In genomic region chr11:96620006-96620405, GRCm38 (mm10) we compare ENCODE assay signal across 12 mouse cellular contexts.
DNase-seq lines count a peak whose midpoint lies in the region; ATAC-seq and TF ChIP-seq lines count a peak whose summit lies in the region.
"Had no signal": no experiment of that assay in that cellular context is flagged by ENCODE, and none has a peak within 500 bp of the region (broad histone marks: within the 10 kb centered on the region; RNA-seq: fewer than 3 reads in every experiment).

No protein-coding gene starts in this region.

- no peaks in the 10 kb centered on the region for H3K36me3 ChIP-seq in embryonic facial prominence, embryonic 12.5 days
- H3K36me3 ChIP-seq in embryonic facial prominence, embryonic 10.5 days (replicated peaks), result no peaks in the 10 kb centered on the region
- no peaks in the 10 kb centered on the region for H3K36me3 ChIP-seq in lung, postnatal 0 days (ENCODE audit: insufficient read depth, low read length)
- no peaks in the 10 kb centered on the region for H3K36me3 ChIP-seq in neural tube, embryonic 12.5 days
- H3K36me3 ChIP-seq: forebrain, embryonic 10.5 days had no signal

- ATAC-seq in embryonic facial prominence, embryonic 12.5 days (ENCODE audit: insufficient number of reproducible peaks, insufficient read depth, low FRiP score, low TSS enrichment), result no peak
- ATAC-seq in lung, postnatal 0 days, result no peak
- ATAC-seq in neural tube, embryonic 12.5 days (ENCODE audit: low FRiP score, low read depth), result no peak

- no peak overlapping the region for H3K9ac ChIP-seq in embryonic facial prominence, embryonic 12.5 days
- no peak overlapping the region for H3K9ac ChIP-seq in lung, postnatal 0 days (replicated peaks; ENCODE audit: low read depth)
- H3K9ac ChIP-seq in neural tube, embryonic 12.5 days, result peak overlapping the region; percentile 40

- no peak overlapping the region for H3K4me3 ChIP-seq in embryonic facial prominence, embryonic 12.5 days
- no peak overlapping the region for H3K4me3 ChIP-seq in embryonic facial prominence, embryonic 10.5 days
- H3K4me3 ChIP-seq in lung, postnatal 0 days (ENCODE audit: low read depth, low read length), result no peak overlapping the region; the same call in 1 of the 2 replicates
- H3K4me3 ChIP-seq in neural tube, embryonic 12.5 days, result no peak overlapping the region
- H3K4me3 ChIP-seq: forebrain, embryonic 10.5 days; layer of hippocampus, adult 2 months had no signal

- 26% methylated on average over 7 of the region's 7 CpGs for WGBS in embryonic facial prominence, embryonic 12.5 days
- WGBS in embryonic facial prominence, embryonic 10.5 days, result 34% methylated on average over 7 of the region's 7 CpGs
- WGBS in lung, postnatal 0 days, result 38% methylated on average over 7 of the region's 7 CpGs
- WGBS in neural tube, embryonic 12.5 days, result 14% methylated on average over 7 of the region's 7 CpGs

- peaks cover 8% of the 10 kb centered on the region for H3K4me1 ChIP-seq in embryonic facial prominence, embryonic 12.5 days
- peaks cover 31% of the 10 kb centered on the region for H3K4me1 ChIP-seq in embryonic facial prominence, embryonic 10.5 days
- H3K4me1 ChIP-seq in lung, postnatal 0 days (ENCODE audit: insufficient read depth, low read depth, low read length), result no peaks in the 10 kb centered on the region
- peaks cover 60% of the 10 kb centered on the region for H3K4me1 ChIP-seq in neural tube, embryonic 12.5 days

- TF ChIP-seq CTCF in lung, postnatal 0 days (IDR thresholded peaks at IDR 0.05), result no peak

- H3K27ac ChIP-seq in embryonic facial prominence, embryonic 12.5 days, result no peak overlapping the region
- no peak overlapping the region for H3K27ac ChIP-seq in embryonic facial prominence, embryonic 10.5 days (replicated peaks)
- no peak overlapping the region for H3K27ac ChIP-seq in lung, postnatal 0 days (ENCODE audit: low read length)
- peak overlapping the region; percentile 86 for H3K27ac ChIP-seq in neural tube, embryonic 12.5 days
- H3K27ac ChIP-seq: forebrain, embryonic 10.5 days; layer of hippocampus, adult 2 months had no signal

- H3K9me3 ChIP-seq in embryonic facial prominence, embryonic 12.5 days, result no peaks in the 10 kb centered on the region
- H3K9me3 ChIP-seq in embryonic facial prominence, embryonic 10.5 days, result no peaks in the 10 kb centered on the region
- no peaks in the 10 kb centered on the region for H3K9me3 ChIP-seq in lung, postnatal 0 days (ENCODE audit: low read length)
- H3K9me3 ChIP-seq in neural tube, embryonic 12.5 days, result no peaks in the 10 kb centered on the region
- H3K9me3 ChIP-seq: forebrain, embryonic 10.5 days had no signal

- no peak for TF ChIP-seq EP300 in lung, postnatal 0 days (IDR thresholded peaks at IDR 0.05)

- H3K4me2 ChIP-seq in embryonic facial prominence, embryonic 12.5 days (replicated peaks), result 0 out of 2 replicates have a peak overlapping the region, but pooled peaks have one; percentile 2
- H3K4me2 ChIP-seq in lung, postnatal 0 days (replicated peaks; ENCODE audit: low read depth, low read length), result 0 out of 2 replicates have a peak overlapping the region, but pooled peaks have one; percentile 6
- peak overlapping the region; percentile 55 for H3K4me2 ChIP-seq in neural tube, embryonic 12.5 days (replicated peaks)

- peaks cover 13% of the 10 kb centered on the region; the same call in 1 of the 2 replicates for H3K27me3 ChIP-seq in embryonic facial prominence, embryonic 12.5 days
- peaks cover 21% of the 10 kb centered on the region for H3K27me3 ChIP-seq in embryonic facial prominence, embryonic 10.5 days (replicated peaks; ENCODE audit: low read depth, poor library complexity, severe bottlenecking)
- no peaks in the 10 kb centered on the region for H3K27me3 ChIP-seq in lung, postnatal 0 days (replicated peaks; ENCODE audit: insufficient read depth, low read length)
- no peaks in the 10 kb centered on the region for H3K27me3 ChIP-seq in neural tube, embryonic 12.5 days (replicated peaks)

- DNase-seq in embryonic facial prominence, embryonic 10.5 days (ENCODE audit: low spot score), result no peak
- peak; percentile 37 for DNase-seq in kidney, adult 9 months
- no peak for DNase-seq in kidney, postnatal 10 days
- peak; percentile 27 for DNase-seq in lung, postnatal 0 days (ENCODE audit: low spot score)
- DNase-seq in lung, postnatal 25 days (ENCODE audit: low spot score), result no peak
- DNase-seq in Muller cell, postnatal 12 days (ENCODE audit: inconsistent ontology term), result no peak
- DNase-seq: cerebellum, adult 8-10 months; liver had no signal

Comparison
In these comparisons a context has a peak if more than half of its experiments do, and no peak if none do; other contexts are left out.
1. DNase-seq: peak in kidney, adult 9 months (single experiment) and lung, postnatal 0 days (single experiment); none in embryonic facial prominence, embryonic 10.5 days (single experiment), kidney, postnatal 10 days (single experiment), lung, postnatal 25 days (single experiment) and Muller cell, postnatal 12 days (single experiment).
2. H3K4me2 ChIP-seq: peak in every context shown above with its lines; median percentile 55 in neural tube, embryonic 12.5 days; 6 in lung, postnatal 0 days; 2 in embryonic facial prominence, embryonic 12.5 days.